Mouse (Mus musculus) ovary, adult 10 weeks (tissue): ENCODE data around the gene Ankrd27. TPM values are rescaled to one million over a fixed set of nuclear protein-coding genes. Genes with fewer than 3 reads are reported as not detected.

Source experiments
- polyA plus RNA-seq: library from polyadenylated mRNA; stranded (reverse); fragments of 350-450 nt; fragmentation: Illumina TruSeq; extraction: RNeasy Lipid Tissue Mini Kit (QIAGEN cat#74804); gene quantifications from one replicate; pipeline ENCODE4 v1.2.3, GENCODE M21; 2014

The Ankrd27 gene
- 15.6 TPM for polyA plus RNA-seq

DNA sequence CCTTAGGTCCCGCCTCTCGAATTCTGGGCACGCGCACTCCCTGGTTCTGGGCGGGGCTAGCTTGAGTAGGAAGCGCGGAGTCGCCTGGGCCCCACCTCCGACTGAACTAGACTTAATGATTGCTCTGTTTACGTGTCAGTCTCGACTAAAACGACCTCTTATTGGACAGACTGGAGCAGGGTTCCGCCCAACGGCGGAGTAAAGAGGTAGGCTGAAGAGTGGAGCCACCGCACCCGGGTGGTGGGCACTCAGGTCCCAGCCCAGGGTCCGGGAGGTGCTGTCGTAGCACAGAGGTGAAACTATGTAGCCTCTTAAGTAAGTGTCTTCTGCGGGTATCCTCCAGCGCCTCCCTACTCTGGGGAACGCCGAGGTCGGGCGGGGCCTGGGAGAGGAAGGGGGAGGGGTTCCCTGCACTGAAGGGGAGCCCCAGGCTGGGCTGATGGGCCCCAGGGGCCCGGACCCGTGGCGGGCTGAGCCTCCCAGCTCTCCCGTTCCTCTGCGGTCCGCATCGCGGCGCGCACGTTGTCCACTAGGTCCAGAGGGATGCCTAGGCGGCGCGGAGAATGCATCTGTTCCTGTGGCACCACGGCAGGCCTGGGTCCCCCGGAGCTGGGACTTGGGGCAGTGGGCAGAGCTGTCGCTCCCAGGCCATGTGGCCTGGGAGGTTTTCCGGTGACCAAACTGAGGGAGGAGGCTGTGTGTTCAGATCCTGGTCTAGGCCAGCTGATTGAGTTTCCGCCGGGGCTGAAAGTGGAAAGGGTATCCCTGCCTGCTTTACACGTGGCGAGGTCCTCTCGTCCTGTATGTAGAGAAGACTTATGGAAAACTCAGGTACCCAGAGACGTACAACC, at the start of gene Ankrd27:
Gene Ankrd27 (plus strand): TSS at position 190 of the 851 bp plus-strand sequence.

DNA sequence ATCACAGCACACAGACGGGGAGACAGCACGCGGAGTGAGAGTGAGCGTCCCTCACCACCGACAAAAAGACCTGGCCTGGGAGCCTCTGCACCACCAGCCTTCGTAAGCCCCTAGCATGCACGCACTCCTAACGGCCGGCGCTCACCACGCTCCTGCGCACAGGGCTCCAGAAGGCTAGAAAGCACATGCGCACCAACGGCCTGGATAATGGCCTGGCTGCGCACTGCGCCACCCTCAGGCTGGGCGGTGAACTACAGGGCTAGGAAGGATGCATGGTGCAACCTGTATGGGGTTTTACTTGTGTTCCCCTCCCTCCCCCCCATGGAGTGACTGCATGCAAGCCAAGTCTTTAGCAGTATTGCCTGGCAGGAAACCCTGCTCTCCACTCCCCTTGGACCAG, 48.5 kb upstream of the Ankrd27 start, which contains the start of gene Tdrd12:
Gene Tdrd12 (minus strand): TSS at position 184 of the 400 bp plus-strand sequence.

DNA sequence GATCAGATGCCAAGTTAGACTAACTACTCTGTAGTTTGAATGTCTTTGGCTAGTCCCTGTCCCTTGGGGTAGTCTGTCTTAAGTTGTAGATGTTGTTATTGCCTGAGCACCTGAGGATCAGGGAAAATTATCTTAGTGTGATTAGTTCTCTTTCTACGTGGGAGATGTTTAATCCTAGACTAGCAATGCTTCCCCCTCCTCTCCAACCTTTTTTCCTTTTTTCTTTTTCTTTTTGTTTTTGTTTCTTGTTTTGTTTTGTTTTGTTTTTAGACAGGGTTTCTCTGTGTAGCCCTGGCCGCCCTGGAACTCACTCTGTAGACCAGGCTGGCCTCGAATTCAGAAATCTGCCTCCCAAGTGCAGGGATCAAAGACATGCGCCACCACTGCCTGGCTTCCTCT, 29.8 kb upstream of the Ankrd27 start, which contains the start of gene Nudt19:
Gene Nudt19 (minus strand): TSS at position 100 of the 399 bp plus-strand sequence.

DNA sequence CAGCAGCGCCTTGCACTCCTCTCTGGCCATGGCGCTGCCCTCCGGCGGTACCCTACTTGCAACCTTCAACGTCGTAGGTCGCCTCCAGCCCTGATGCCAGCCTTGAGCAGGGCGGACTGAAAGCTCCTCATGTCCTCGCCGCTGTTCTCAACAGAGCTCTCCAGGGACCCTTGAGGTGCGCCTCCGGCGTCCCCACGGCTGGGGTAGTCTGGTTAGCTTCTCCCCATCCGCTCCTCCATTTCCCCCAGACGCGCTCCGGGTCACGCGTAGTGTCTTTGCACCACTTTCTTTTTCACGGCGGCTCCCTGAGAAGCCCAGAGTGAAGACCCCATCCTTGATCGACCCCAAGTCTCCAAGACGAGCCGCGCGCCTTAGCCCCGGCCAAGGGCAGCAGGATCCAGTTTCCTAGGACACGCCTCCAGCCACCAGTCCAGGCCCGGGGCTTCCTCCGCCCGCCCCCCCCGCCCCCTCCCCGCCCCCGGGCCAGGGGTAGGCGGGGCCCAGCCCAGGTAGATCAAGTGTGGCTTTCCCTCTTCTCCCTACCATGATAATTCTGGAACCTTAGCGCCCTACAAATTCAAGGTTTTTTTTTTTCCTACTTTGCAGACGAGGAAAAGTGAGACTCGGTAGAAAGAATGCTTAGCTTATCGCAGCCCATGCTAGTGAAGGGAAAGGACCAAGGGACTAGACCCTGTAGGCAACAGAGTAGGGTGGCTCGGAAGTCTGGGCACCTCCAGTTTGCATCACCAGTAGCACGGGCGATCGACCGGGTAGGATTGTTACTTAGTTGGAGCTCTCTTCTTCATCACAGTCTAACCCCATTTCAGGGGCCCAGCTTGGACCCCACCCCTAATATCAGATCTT, 621 bp upstream of the Ankrd27 start, which contains the start of gene Rgs9bp:
Gene Rgs9bp (minus strand): TSS at position 392 of the 864 bp plus-strand sequence.

DNA sequence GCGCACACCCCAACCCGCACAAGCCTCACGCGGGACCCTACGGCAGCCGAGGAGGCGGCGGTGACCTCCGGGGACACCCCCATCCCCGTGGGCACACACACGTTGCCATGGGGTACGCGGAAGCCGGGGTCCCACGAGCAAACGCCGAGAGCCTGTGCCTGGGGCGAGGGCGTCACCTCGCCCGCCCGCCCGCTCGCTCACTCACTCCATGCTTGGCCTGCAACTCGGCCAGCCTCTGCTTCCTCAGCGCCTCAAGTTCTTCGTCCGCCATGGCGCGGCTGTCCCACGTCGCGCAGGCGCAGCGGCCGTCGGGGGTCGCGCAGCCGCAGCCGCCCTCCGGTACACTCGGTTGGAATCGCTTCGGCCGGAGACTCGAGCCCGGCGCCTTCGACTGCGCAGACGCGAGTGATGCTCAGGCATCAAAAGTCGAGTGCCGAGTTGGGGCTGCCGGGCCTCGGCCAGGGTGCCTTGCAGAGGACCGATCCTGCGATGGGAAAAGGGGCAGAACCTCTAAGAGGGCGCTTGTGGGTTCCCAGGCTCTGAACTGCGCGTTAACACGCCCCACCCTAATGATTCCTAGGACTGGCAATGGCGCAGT, 61.2 kb downstream of the Ankrd27 start, which contains the start of gene Pdcd5:
Gene Pdcd5 (minus strand): TSS at position 421 of the 598 bp plus-strand sequence.

Other genes with a start within 250 kb of the Ankrd27 start
- 3.4 TPM for gene Faap24, start 189.4 kb upstream of the Ankrd27 start, polyA plus RNA-seq
- 22.4 TPM for gene Cep89, start 189.2 kb upstream of the Ankrd27 start, polyA plus RNA-seq
- not detected for gene Slc7a9, start 137.4 kb upstream of the Ankrd27 start, polyA plus RNA-seq
- gene Tdrd12, start 48.5 kb upstream of the Ankrd27 start, polyA plus RNA-seq: 10.5 TPM
- 166 TPM for gene Nudt19, start 29.9 kb upstream of the Ankrd27 start, polyA plus RNA-seq
- 0.37 TPM for gene Rgs9bp, start 662 bp upstream of the Ankrd27 start, polyA plus RNA-seq
- gene Pdcd5, start 61.3 kb downstream of the Ankrd27 start, polyA plus RNA-seq: 340 TPM
- 69.7 TPM for gene Dpy19l3, start 168.2 kb downstream of the Ankrd27 start, polyA plus RNA-seq
- 18.9 TPM for gene Zfp507, start 216.8 kb downstream of the Ankrd27 start, polyA plus RNA-seq